Mouse (Mus musculus) left cerebral cortex, adult 8-10 months (tissue): ENCODE measurements at regions not wholly inside any gene's neighbourhood (a gene's known extent, or its start where the extent isn't known, plus 50 kb on each side); places are given as distances from the start of the nearest gene placed in this dataset.
A peak's percentile ranks its signal among the peaks of the same experiment; 100 is the strongest.

Experiments used
- DNase-seq, 2 experiments: peaks; one replicate each; pipeline ENCODE4 v3.0.0; 2022; ENCODE audit warnings: low spot score in 2 of 2

GRCm38 (mm10) chr6:31061813-31062212, 102.9 kb upstream of the Klf14 start:
- DNase-seq = no peak

DNA sequence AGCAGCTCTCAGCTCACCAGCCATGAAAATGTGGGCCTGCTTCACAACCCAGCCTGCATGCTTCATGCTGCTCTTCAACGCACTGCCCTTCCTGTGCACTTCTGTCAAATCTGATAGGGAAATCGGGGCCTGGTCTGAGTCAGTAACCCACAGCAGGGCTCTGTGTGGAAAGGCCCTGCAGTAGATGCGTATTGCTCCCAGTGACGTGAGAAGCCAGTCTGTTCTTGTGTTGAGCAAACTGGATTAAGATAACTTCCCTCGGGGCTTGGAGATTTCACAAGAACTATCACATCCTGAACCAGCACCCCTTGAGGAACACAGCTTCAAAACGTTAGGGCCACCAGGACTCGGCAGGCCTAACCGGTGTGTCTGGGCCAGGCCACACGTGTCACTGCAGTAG, 106.5 kb upstream of the Klf14 start:
- DNase-seq = no peak

- DNase-seq = no peak
Measured at GRCm38 (mm10) chr6:31066861-31067260, 108.0 kb upstream of the Klf14 start.

DNA sequence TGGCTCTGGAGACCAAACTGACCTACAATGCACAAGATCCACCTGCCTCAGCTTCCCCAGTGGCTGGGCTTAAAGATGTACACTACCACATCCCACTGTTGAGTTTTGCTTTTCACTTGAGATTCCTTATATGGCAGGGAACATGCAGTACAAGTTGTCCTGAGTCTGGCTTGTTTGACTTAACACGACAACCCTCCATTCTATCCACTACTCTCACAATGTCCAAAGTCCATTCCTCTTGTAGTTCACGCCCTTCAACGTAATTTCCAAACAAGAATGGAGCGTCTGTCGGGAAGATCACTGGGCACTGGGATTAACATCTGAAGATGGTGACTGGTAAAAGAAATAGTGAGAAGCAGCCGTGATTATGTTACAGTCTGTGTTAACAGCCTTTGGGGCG, 108.6 kb upstream of the Klf14 start:
- no peak for DNase-seq

GRCm38 (mm10) chr6:31069243-31069642, 110.4 kb upstream of the Klf14 start:
- DNase-seq = no peak

- DNase-seq = no peak
Measured at GRCm38 (mm10) chr6:31070537-31070936, 111.7 kb upstream of the Klf14 start.

DNA sequence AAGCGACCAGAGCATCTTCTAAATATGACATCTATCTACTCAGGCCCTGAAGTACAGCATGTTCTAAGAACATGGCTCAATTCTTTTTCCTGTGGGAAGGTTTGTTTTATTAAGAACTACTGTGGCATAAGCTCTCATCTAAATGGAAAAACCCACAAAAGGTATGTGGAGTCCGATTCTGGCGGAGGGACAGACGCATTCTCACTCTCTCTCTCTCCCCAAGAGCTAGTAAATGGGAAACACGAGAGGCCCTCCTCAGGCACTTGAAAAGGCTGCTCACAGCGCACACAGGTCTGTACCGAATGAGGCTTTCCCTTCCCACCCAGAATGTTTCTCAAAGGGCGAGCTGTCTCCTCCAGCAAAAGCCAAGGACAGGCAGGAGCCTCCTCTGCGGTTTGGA, 112.1 kb upstream of the Klf14 start:
- no peak for DNase-seq

GRCm38 (mm10) chr6:31072072-31072471, 113.2 kb upstream of the Klf14 start:
- no peak for DNase-seq

DNA sequence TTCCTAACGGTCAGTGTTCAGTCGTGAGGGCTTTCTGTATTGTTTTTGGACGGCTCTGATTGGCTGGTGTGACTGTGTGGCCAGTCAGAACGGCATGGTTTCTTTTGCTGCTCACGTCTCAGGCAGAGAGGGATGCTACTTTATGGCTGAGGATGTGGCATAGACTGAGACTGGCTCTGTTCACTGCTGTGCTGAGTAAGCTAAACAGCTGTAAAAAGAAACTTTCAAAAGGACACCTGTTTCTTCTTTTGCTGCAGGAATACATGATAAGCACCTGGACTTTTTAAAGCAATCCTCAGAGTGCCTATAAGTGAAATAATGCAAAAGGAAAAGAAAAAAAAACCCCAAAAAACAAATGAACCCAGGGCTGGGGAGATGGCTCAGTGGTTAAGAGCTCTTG, 113.7 kb upstream of the Klf14 start:
- DNase-seq = no peak

GRCm38 (mm10) chr6:31073338-31073737, 114.5 kb upstream of the Klf14 start:
- DNase-seq = no peak

DNA sequence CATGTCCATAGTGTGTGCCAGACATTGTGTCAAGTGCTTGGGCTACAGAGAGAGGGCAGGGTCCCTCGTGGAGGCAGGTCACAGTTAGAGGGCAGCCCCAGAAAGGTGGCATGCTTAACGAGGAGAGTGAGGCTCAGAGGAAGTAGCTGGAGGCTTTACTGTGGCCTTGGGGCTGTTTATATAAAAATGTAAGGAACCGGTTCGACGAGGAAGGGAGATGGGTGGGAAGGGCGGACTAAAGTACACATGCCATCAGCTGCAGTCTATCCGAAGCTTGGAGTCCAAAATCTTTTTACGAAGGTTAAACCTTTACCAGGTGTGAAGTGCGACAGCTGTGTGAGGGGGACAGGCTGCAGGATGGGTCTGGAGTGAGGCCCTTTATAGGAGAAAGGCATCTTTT, 115.5 kb upstream of the Klf14 start:
- no peak for DNase-seq

DNA sequence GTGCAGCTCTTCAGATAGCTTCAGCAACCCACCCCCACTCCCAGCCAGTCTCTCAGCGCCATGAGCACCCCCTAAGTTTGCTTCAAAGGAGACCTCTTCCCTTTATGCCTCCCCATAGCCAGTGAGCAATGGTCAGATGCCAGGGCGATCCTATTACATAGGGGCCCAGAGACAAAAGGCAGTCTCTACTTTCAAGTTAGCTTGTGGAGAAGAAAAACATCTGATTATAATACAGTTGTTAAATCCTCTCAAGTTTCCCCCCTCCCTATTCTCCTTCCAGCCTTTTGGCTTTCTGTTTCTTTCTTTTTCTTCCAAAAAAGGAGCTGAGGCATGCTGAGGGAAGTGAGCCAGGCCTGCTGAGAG, 116.3 kb upstream of the Klf14 start:
- no peak for DNase-seq

DNA sequence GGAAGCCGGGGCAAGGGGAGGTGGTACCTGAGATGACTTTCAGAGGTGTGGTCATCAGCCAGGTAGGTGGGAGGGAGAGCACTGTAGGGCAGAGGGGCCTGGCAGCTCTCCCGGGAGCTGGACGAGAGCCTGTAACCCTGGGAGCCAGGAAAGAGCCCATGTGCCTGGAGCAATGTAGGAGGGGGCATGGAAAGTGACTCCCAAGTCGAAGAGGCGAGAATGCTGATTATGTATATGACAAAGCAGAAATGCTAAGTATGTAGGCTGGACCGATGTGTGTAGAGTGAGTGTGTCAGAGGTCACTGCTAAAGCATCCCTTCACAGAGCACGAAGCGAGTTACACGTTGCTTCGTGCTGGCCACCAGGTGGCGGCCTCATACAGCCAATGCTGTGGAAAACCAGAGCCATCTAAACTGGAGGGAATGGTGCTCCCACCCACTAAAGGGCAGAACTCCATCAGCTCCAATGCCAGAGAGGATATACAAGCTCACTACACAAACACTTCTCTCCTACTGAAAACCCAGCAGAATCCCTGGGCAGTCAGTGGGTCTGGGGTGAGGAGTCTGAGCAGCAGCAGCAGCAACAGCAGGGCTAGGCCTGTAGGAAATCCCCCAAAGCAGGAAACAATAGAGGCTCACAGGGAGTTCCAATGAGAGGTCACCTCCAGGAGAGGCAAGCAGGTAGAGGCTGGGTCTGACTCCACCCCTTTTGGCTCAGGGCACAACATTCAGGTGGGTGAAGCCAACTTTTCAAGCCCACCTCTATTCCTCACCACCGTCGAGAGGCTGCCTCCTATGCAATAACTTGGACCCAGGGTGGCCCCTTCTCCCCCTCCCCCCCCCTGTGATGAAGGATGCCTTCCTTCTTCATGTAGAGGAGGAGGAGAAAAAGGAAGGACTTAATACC, 116.9 kb upstream of the Klf14 start:
- no peak for DNase-seq

GRCm38 (mm10) chr6:31076478-31076834, 117.6 kb upstream of the Klf14 start:
- no peak for DNase-seq

- no peak for DNase-seq
Measured at GRCm38 (mm10) chr6:31077216-31077615, 118.3 kb upstream of the Klf14 start.

- DNase-seq = no peak
Measured at GRCm38 (mm10) chr6:31077779-31078178, 118.9 kb upstream of the Klf14 start.

GRCm38 (mm10) chr6:31078413-31078812, 119.5 kb upstream of the Klf14 start:
- no peak for DNase-seq

DNA sequence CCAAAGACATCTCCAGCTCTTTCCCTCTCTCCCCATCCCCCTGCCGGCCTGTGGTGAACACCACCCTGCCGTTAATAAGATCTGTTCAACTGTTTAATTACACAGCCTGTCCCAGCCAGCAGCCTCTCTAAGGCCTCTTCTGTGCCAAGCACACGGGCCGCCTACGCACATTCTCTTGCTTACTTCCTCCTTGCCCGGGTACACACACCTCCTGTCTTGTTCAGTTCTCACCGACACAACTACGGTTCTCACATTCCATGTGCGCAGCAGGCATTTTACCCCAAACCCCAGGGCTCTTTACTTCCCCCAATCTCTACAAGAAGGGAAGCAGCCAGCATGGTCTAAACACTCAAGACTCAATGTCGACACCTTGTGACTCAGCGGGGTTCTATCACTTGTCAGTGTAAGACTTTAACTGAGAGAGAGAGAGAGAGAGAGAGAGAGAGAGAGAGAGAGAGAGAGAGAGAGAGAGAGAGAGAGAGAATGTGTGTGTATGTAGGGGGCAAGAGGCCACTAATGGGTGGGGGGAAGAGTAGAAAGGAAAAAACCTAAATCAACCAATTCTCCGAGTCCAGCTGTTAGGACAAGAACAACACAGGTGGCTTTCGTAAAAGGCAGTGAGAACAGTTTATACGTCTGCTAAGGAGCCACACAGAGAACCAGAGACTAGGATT, 120.8 kb upstream of the Klf14 start:
- DNase-seq = peak in 1 of 2 experiments; percentile 57

DNA sequence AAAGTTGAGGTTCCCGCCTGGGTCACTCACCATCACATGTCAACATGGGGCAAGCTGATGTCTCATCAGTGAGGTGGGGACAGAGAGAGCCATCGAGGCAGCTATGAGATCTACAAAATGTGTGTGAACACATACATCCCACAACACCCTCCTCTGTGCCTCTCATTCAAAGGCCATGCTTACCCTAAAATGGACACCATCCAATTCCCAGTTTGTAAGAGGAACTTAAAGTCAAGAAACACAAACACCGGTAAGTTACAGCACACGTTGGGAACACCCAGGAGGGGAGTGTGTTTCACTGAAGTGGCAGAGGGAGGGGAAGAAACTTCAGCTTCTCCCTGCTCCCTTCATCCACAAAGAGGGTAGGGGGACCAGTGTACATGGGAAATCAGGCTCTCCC, 121.4 kb upstream of the Klf14 start:
- no peak for DNase-seq

- DNase-seq = no peak
Measured at GRCm38 (mm10) chr6:31080691-31081090, 121.8 kb upstream of the Klf14 start.

GRCm38 (mm10) chr6:31081238-31081637, 122.4 kb upstream of the Klf14 start:
- no peak for DNase-seq

DNA sequence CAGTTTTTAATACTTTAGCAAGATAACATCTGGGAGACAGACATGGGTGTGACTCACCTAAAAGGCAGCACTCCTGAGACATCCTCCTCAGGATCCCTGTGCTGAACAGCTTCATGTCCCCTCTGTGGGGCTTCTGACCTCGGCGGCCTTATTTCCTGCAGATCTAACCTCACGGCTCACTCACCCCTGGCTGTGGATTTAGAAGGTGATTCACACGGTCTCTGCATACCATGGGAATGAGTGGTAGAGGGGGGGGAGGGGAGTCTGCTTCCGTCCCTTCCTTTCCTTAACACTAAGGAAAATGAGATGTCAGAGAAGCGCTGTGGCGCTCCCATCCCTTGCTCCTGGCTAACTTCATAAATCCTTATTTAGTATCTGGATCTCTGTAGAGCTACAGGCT, 123.1 kb upstream of the Klf14 start:
- no peak for DNase-seq
